8 mouse cellular contexts compared by ENCODE assay signal in the genomic region with DNA sequence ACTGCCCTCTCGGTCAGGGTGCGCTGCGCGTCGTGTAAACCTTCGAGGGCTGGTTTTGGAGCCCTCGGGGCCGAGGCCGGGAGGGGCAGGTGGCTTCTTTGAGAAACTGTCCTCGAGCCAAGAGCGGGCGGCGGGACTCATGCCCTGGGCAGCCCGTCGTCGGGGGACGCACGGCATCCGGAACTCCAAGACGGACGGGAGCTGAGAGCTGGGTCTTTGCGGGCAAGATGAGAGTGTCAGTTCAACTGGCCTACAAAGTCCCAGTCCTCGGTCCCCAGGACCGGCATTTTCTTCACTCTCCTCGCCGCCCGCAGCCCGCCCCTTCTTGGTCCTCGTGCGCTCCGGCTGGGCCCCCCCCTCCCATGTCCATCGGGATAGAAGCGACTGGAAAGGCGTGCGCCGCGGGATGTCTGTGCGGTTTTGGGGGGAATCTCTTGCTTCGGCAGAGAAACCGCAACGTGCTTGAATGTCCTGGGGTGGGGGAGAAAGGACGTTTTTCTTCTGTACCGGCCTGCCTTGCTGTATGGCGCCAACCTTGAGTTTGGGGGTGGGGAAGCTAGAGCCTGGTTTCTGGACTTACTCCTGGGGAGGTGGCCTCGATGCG.
DNase-seq lines count a peak whose midpoint lies in the region; ATAC-seq and TF ChIP-seq lines count a peak whose summit lies in the region.

No protein-coding gene starts in this region.

- peak overlapping the region; percentile 75 for H3K4me3 ChIP-seq in layer of hippocampus, adult 2 months
- H3K4me3 ChIP-seq in heart, embryonic 14.5 days (ENCODE audit: control insufficient read depth in 1 of 2, insufficient read depth in 1 of 2, low read depth in 1 of 2, low read length in 2 of 2), result peak overlapping the region; percentile 52 to 84
- peak overlapping the region; percentile 76 for H3K4me3 ChIP-seq in limb, embryonic 14.5 days (replicated peaks; ENCODE audit: low read length)
- H3K4me3 ChIP-seq in neural tube, embryonic 12.5 days, result peak overlapping the region; percentile 60

- peak overlapping the region; percentile 69 for H3K9ac ChIP-seq in heart, embryonic 14.5 days (ENCODE audit: low read length)
- peak overlapping the region; percentile 72 for H3K9ac ChIP-seq in limb, embryonic 14.5 days (ENCODE audit: low read depth, low read length, severe bottlenecking)
- H3K9ac ChIP-seq in neural tube, embryonic 12.5 days, result peak overlapping the region; percentile 70

- peaks cover 37% of the 10 kb centered on the region for H3K27me3 ChIP-seq in heart, embryonic 14.5 days (ENCODE audit: control insufficient read depth, insufficient read depth, low read length)
- peaks cover 27% of the 10 kb centered on the region for H3K27me3 ChIP-seq in limb, embryonic 14.5 days (ENCODE audit: control insufficient read depth, insufficient read depth, low read length)
- peaks cover 47% of the 10 kb centered on the region for H3K27me3 ChIP-seq in neural tube, embryonic 12.5 days (replicated peaks)

- ATAC-seq in heart, embryonic 14.5 days (ENCODE audit: insufficient number of reproducible peaks, insufficient read depth, low FRiP score, low read depth), result no peak
- no peak; the same call in 1 of the 2 replicates for ATAC-seq in limb, embryonic 14.5 days (ENCODE audit: low FRiP score, low read depth)
- ATAC-seq in neural tube, embryonic 12.5 days (ENCODE audit: low FRiP score, low read depth), result no peak
- ATAC-seq in megakaryocyte progenitor cell, adult 5-6 weeks (replicated peaks; ENCODE audit: poor library complexity), result no peak

- no peak for TF ChIP-seq POLR2A in limb, embryonic 14.5 days (IDR thresholded peaks at IDR 0.05; ENCODE audit: borderline replicate concordance, extremely low read depth, insufficient read depth, insufficient read length)

- peak in 1 of 2 experiments; percentile 9 for DNase-seq in layer of hippocampus, adult 2 months (ENCODE audit: low spot score in 2 of 2)
- DNase-seq in layer of hippocampus, postnatal 36 days, result no peak
- peak; percentile 52 for DNase-seq in embryo, embryonic 10 days (ENCODE audit: low spot score)
- no peak for DNase-seq in limb, embryonic 14.5 days (ENCODE audit: low spot score)
- no peak for DNase-seq in ovary, postnatal 14 days (ENCODE audit: low spot score)

- H3K4me2 ChIP-seq in heart, embryonic 14.5 days (ENCODE audit: low read length), result peak overlapping the region; percentile 85
- peak overlapping the region; percentile 98 for H3K4me2 ChIP-seq in limb, embryonic 14.5 days (replicated peaks; ENCODE audit: low read depth, low read length, severe bottlenecking)
- H3K4me2 ChIP-seq in neural tube, embryonic 12.5 days (replicated peaks), result peak overlapping the region; percentile 99

- peaks cover 7 to 11% of the 10 kb centered on the region in 2 experiments for H3K4me1 ChIP-seq in heart, embryonic 14.5 days (ENCODE audit: control insufficient read depth in 2 of 2, insufficient read depth in 2 of 2, low read length in 2 of 2)
- H3K4me1 ChIP-seq in limb, embryonic 14.5 days (ENCODE audit: control insufficient read depth, insufficient read depth, low read length), result 0 out of 2 replicates have a peak, but pooled peaks cover 6% of the 10 kb centered on the region
- peaks cover 12% of the 10 kb centered on the region; the same call in 1 of the 2 replicates for H3K4me1 ChIP-seq in neural tube, embryonic 12.5 days

- no peak for TF ChIP-seq CTCF in layer of hippocampus, adult 2 months (conservative IDR thresholded peaks at IDR 0.05)

- H3K27ac ChIP-seq in layer of hippocampus, adult 2 months, result peak overlapping the region; percentile 56
- no peak overlapping the region for H3K27ac ChIP-seq in heart, embryonic 14.5 days (replicated peaks in 1 of 2; ENCODE audit: control insufficient read depth in 1 of 2, insufficient read depth in 1 of 2, low read depth in 2 of 2, low read length in 2 of 2)
- H3K27ac ChIP-seq in limb, embryonic 14.5 days (replicated peaks; ENCODE audit: low read depth, low read length), result no peak overlapping the region
- no peak overlapping the region for H3K27ac ChIP-seq in neural tube, embryonic 12.5 days

- H3K9me3 ChIP-seq in heart, embryonic 14.5 days (ENCODE audit: control insufficient read depth, low read length), result no peaks in the 10 kb centered on the region
- H3K9me3 ChIP-seq in limb, embryonic 14.5 days (ENCODE audit: control insufficient read depth, low read length), result no peaks in the 10 kb centered on the region
- no peaks in the 10 kb centered on the region for H3K9me3 ChIP-seq in neural tube, embryonic 12.5 days

- H3K36me3 ChIP-seq in heart, embryonic 14.5 days (ENCODE audit: control insufficient read depth, insufficient read depth, low read length), result no peaks in the 10 kb centered on the region
- peaks cover 3% of the 10 kb centered on the region; the same call in 1 of the 2 replicates for H3K36me3 ChIP-seq in limb, embryonic 14.5 days (ENCODE audit: control insufficient read depth, insufficient read depth, low read length)
- no peaks in the 10 kb centered on the region for H3K36me3 ChIP-seq in neural tube, embryonic 12.5 days

- WGBS in heart, embryonic 14.5 days, result 2% methylated on average over 46 of the region's 46 CpGs
- WGBS in limb, embryonic 14.5 days, result 3% methylated on average over 39 of the region's 46 CpGs
- 2% methylated on average over 46 of the region's 46 CpGs for WGBS in neural tube, embryonic 12.5 days
